Mouse (Mus musculus) midbrain, postnatal 0 days (tissue): ENCODE measurements around the gene Gm3417. TPM values are rescaled to one million over a fixed set of nuclear protein-coding genes. Genes with fewer than 3 reads are reported as not detected.
"Not testable (repeated sequence)": the region's sequence is repeated elsewhere in the genome, so short reads cannot be mapped to it uniquely, and the experiment has no call there.

Experiments used
- ATAC-seq: fragments of 200-750 bp; cut with Nextera tagmentation; 2 replicates; pipeline ENCODE4 v1.8.0; 2017; ENCODE audit warnings: moderate number of reproducible peaks, mild to moderate bottlenecking, moderate TSS enrichment, moderate library complexity; ENCODE audit not compliant: low FRiP score
- DNase-seq: peaks from one replicate; pipeline ENCODE4 v3.0.0-alpha.2; 2015; ENCODE audit warnings: low spot score
- H3K27ac ChIP-seq: fragments of 300-500 bp; sonication (generic); 2 replicates; pipeline ENCODE4 v1.5.1; 2014; ENCODE audit warnings: low read depth, mild to moderate bottlenecking, low read length, mixed read lengths
- H3K27me3 ChIP-seq: fragments of 300-500 bp; sonication (generic); 2 replicates; pipeline ENCODE4 v1.6.1; 2014; ENCODE audit warnings: low read length, control low read depth, mixed read lengths; ENCODE audit not compliant: insufficient read depth
- H3K36me3 ChIP-seq: fragments of 300-500 bp; sonication (generic); 2 replicates; pipeline ENCODE4 v1.6.1; 2014; ENCODE audit warnings: low read length, control low read depth, mixed read lengths; ENCODE audit not compliant: insufficient read depth
- H3K4me1 ChIP-seq: fragments of 300-500 bp; sonication (generic); 2 replicates; pipeline ENCODE4 v1.6.1; 2014; ENCODE audit warnings: mild to moderate bottlenecking, control low read depth, antibody characterized with exemption, low read length, mixed read lengths; ENCODE audit not compliant: insufficient read depth
- H3K4me2 ChIP-seq: fragments of 300-500 bp; sonication (generic); 2 replicates; pipeline ENCODE4 v1.6.1; 2014; ENCODE audit warnings: low read depth, mild to moderate bottlenecking, low read length, mixed read lengths; ENCODE audit not compliant: poor library complexity, severe bottlenecking
- H3K4me3 ChIP-seq: fragments of 300-500 bp; sonication (generic); 2 replicates; pipeline ENCODE4 v1.5.1; 2014; ENCODE audit warnings: low read depth, mild to moderate bottlenecking, low read length, moderate library complexity
- H3K9ac ChIP-seq: fragments of 300-500 bp; sonication (generic); replicated peaks from 2 replicates; pipeline ENCODE4 v1.6.1; 2014; ENCODE audit warnings: mild to moderate bottlenecking, low read length, moderate library complexity, mixed read lengths; ENCODE audit not compliant: poor library complexity, severe bottlenecking
- H3K9me3 ChIP-seq: fragments of 300-500 bp; sonication (generic); 2 replicates; pipeline ENCODE4 v1.6.1; 2016; ENCODE audit warnings: low read length, control low read depth
- WGBS: fragments of 180-500 bp; shearing (Covaris S2); extraction: QIAGEN DNeasy Blood & Tissue Kit; methylation state at CpG from one replicate; pipeline ENCODE4 v1.1.7; 2014; 5-methylcytosine and 5-hydroxymethylcytosine counted together
- polyA plus RNA-seq: library from polyadenylated mRNA; unstranded; fragments of >200 nt; fragmentation: Nextera tagmentation; extraction: Ambion mirVana; gene quantifications from 2 replicates; pipeline ENCODE4 v1.2.1, GENCODE M21; 2015
- total RNA-seq: library from RNA; depleted of rRNA; stranded (reverse); fragments of >200 nt; gene quantifications from 2 replicates; pipeline ENCODE4 v1.2.3, GENCODE M21; 2014

Gm3417 gene
- total and polyA plus RNA-seq, 2 experiments from 2014 or later, result 0.86 TPM; not detected in 1

GRCm38 (mm10) chr17:14994140-14994539 lies 15.6 kb upstream of the Gm3417 start:
- no CpG with 5 or more reads among the region's 5 CpGs for WGBS
- H3K4me1 ChIP-seq, H3K4me2 ChIP-seq, DNase-seq, ATAC-seq, H3K36me3 ChIP-seq, H3K4me3 ChIP-seq, H3K9ac ChIP-seq, H3K27me3 ChIP-seq, H3K9me3 ChIP-seq, H3K27ac ChIP-seq: not testable (repeated sequence)

GRCm38 (mm10) chr17:14993139-14993832 lies 14.7 kb upstream of the Gm3417 start:
- H3K9me3 ChIP-seq, H3K4me3 ChIP-seq, H3K4me1 ChIP-seq, H3K9ac ChIP-seq, DNase-seq, H3K27me3 ChIP-seq, H3K4me2 ChIP-seq, H3K36me3 ChIP-seq, H3K27ac ChIP-seq: not testable (repeated sequence)
- ATAC-seq, result peak; percentile 89
- no CpG with 5 or more reads among the region's 47 CpGs for WGBS

GRCm38 (mm10) chr17:14992522-14993138 lies 14.0 kb upstream of the Gm3417 start:
- not testable (repeated sequence) for H3K9me3 ChIP-seq, H3K36me3 ChIP-seq, DNase-seq, H3K27ac ChIP-seq, H3K4me2 ChIP-seq, H3K9ac ChIP-seq, H3K4me1 ChIP-seq, H3K4me3 ChIP-seq, H3K27me3 ChIP-seq
- ATAC-seq, result peak; percentile 80
- no CpG with 5 or more reads among the region's 98 CpGs for WGBS

GRCm38 (mm10) chr17:14990116-14990702 lies 11.6 kb upstream of the Gm3417 start:
- not testable (repeated sequence) for H3K4me1 ChIP-seq, H3K36me3 ChIP-seq, ATAC-seq, DNase-seq, H3K27ac ChIP-seq, H3K9ac ChIP-seq, H3K27me3 ChIP-seq, H3K4me2 ChIP-seq, H3K4me3 ChIP-seq, H3K9me3 ChIP-seq
- WGBS, result 73% methylated on average over 4 of the region's 5 CpGs

- not testable (repeated sequence) for H3K36me3 ChIP-seq, H3K4me2 ChIP-seq, H3K9me3 ChIP-seq, H3K27ac ChIP-seq, ATAC-seq, H3K27me3 ChIP-seq, DNase-seq, H3K9ac ChIP-seq, H3K4me3 ChIP-seq, H3K4me1 ChIP-seq
- 3% methylated on average over 4 of the region's 7 CpGs for WGBS
These were observed 750 bp downstream of the Gm3417 start for GRCm38 (mm10) chr17:14977718-14978361.

GRCm38 (mm10) chr17:14968373-14968913 lies 10.1 kb downstream of the Gm3417 start:
- not testable (repeated sequence) for ATAC-seq

GRCm38 (mm10) chr17:14961557-14962154 lies 16.9 kb downstream of the Gm3417 start:
- H3K9ac ChIP-seq, H3K27me3 ChIP-seq, H3K9me3 ChIP-seq, DNase-seq, H3K27ac ChIP-seq, H3K36me3 ChIP-seq, H3K4me2 ChIP-seq, H3K4me3 ChIP-seq, H3K4me1 ChIP-seq: not testable (repeated sequence)
- peak; percentile 89 for ATAC-seq
- WGBS, result no CpG with 5 or more reads among the region's 44 CpGs

More at GRCm38 (mm10) chr17:14968373-14968913, 10.1 kb downstream of the Gm3417 start:
- H3K27me3 ChIP-seq, H3K9ac ChIP-seq, H3K9me3 ChIP-seq, H3K4me1 ChIP-seq, H3K4me3 ChIP-seq, H3K4me2 ChIP-seq, DNase-seq, H3K36me3 ChIP-seq, H3K27ac ChIP-seq: not testable (repeated sequence)
- no CpG with 5 or more reads among the region's 6 CpGs for WGBS

GRCm38 (mm10) chr17:14960951-14961556 lies 17.5 kb downstream of the Gm3417 start, which contains the start of gene Phf10:
Phf10 (minus strand) TSS chr17:14961273.
- Histone ChIP-seq H3K4me3 (peak within 1 kb of the TSS; percentile 64), H3K27ac (peak within 1 kb of the TSS; percentile 43; the same call in 1 of the 2 replicates), H3K4me2 (peak within 1 kb of the TSS; percentile 95), H3K9ac (peak within 1 kb of the TSS; percentile 62)
- H3K27me3 ChIP-seq, H3K36me3 ChIP-seq, H3K9me3 ChIP-seq, H3K4me1 ChIP-seq, DNase-seq: not testable (repeated sequence)
- peak; percentile 85 for ATAC-seq
- 0% methylated on average over 11 of the region's 100 CpGs for WGBS
